15 mouse cellular contexts compared by ENCODE assay signal in the genomic region with DNA sequence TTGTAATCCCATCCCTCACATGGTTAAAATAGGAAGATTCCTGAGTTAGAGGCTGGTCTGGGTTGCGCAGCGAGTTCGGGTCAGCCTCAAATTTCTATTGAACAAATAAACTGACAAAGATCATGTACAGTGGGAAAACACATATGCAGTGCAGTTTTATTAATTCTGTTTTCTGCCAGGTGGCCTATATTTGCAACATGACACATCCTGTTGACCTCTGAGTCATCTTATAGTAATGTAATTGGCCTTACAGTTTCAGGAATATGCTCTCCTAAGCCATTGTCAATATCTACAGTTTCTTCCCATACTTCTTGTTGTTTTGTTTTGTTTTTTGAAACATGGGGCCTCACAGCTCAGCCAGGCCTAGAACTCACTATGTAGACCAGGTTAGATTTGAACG. TPM values are rescaled to one million over a fixed set of nuclear protein-coding genes. Genes with fewer than 3 reads are reported as not detected.
A peak's percentile ranks its signal among the peaks of the same experiment; 100 is the strongest.
DNase-seq lines count a peak whose midpoint lies in the region; ATAC-seq lines count a peak whose summit lies in the region.
"Had no signal": no experiment of that assay in that cellular context is flagged by ENCODE, and none has a peak within 500 bp of the region (broad histone marks: within the 10 kb centered on the region; RNA-seq: fewer than 3 reads in every experiment).

No protein-coding gene starts in this region.

- 0 out of 2 replicates have a peak overlapping the region, but pooled peaks have one; percentile 28 for H3K9ac ChIP-seq in heart, embryonic 13.5 days
- no peak overlapping the region for H3K9ac ChIP-seq in heart, embryonic 11.5 days (ENCODE audit: low read depth, low read length)
- H3K9ac ChIP-seq in liver, embryonic 12.5 days: no peak overlapping the region
- no peak overlapping the region for H3K9ac ChIP-seq in liver, embryonic 11.5 days (ENCODE audit: low read depth, low read length)
- H3K9ac ChIP-seq in liver, embryonic 16.5 days (ENCODE audit: low read depth, low read length): 0 out of 2 replicates have a peak overlapping the region, but pooled peaks have one; percentile 2
- H3K9ac ChIP-seq in forebrain, embryonic 11.5 days (ENCODE audit: low read length): no peak overlapping the region

- ATAC-seq in heart, embryonic 13.5 days (ENCODE audit: extremely low read depth, insufficient number of reproducible peaks, low FRiP score, low TSS enrichment): no peak
- no peak for ATAC-seq in heart, embryonic 11.5 days (replicated peaks; ENCODE audit: insufficient number of reproducible peaks, low FRiP score, low TSS enrichment)
- ATAC-seq in liver, embryonic 12.5 days: no peak
- ATAC-seq in liver, embryonic 11.5 days (replicated peaks; ENCODE audit: low FRiP score): no peak
- ATAC-seq in liver, embryonic 16.5 days (ENCODE audit: low read depth): no peak
- ATAC-seq in forebrain, embryonic 11.5 days (replicated peaks; ENCODE audit: low FRiP score): no peak
- ATAC-seq: CD4-positive, CD25-positive, alpha-beta regulatory T cell, adult 4 months; forebrain, embryonic 16.5 days had no signal

- H3K4me3 ChIP-seq in heart, embryonic 13.5 days: no peak overlapping the region
- H3K4me3 ChIP-seq in heart, embryonic 11.5 days (ENCODE audit: low read depth, low read length): no peak overlapping the region
- no peak overlapping the region for H3K4me3 ChIP-seq in liver, embryonic 12.5 days
- no peak overlapping the region for H3K4me3 ChIP-seq in liver, embryonic 11.5 days (ENCODE audit: low read depth, low read length)
- H3K4me3 ChIP-seq in liver, embryonic 16.5 days (ENCODE audit: low read depth, low read length): no peak overlapping the region
- no peak overlapping the region for H3K4me3 ChIP-seq in forebrain, embryonic 11.5 days (ENCODE audit: low read depth, low read length)
- H3K4me3 ChIP-seq: limb, embryonic 10.5 days had no signal

- H3K36me3 ChIP-seq in heart, embryonic 13.5 days: peaks cover 29% of the 10 kb centered on the region
- peaks cover 12% of the 10 kb centered on the region; the same call in 1 of the 2 replicates for H3K36me3 ChIP-seq in heart, embryonic 11.5 days (ENCODE audit: control insufficient read depth, insufficient read depth, low read length)
- peaks cover 20% of the 10 kb centered on the region for H3K36me3 ChIP-seq in liver, embryonic 12.5 days
- H3K36me3 ChIP-seq in liver, embryonic 11.5 days (ENCODE audit: control insufficient read depth, insufficient read depth, low read length): peaks cover 3% of the 10 kb centered on the region; the same call in 1 of the 2 replicates
- peaks cover 16% of the 10 kb centered on the region for H3K36me3 ChIP-seq in liver, embryonic 16.5 days (ENCODE audit: control insufficient read depth, insufficient read depth)
- H3K36me3 ChIP-seq in forebrain, embryonic 11.5 days (ENCODE audit: control insufficient read depth, insufficient read depth, low read length): peaks cover 2% of the 10 kb centered on the region; the same call in 1 of the 2 replicates

- no peaks in the 10 kb centered on the region for H3K9me3 ChIP-seq in heart, embryonic 13.5 days
- no peaks in the 10 kb centered on the region for H3K9me3 ChIP-seq in heart, embryonic 11.5 days (replicated peaks; ENCODE audit: control insufficient read depth, low read length)
- H3K9me3 ChIP-seq in liver, embryonic 12.5 days (replicated peaks): no peaks in the 10 kb centered on the region
- H3K9me3 ChIP-seq in liver, embryonic 11.5 days (ENCODE audit: control insufficient read depth, low read length): no peaks in the 10 kb centered on the region
- H3K9me3 ChIP-seq in liver, embryonic 16.5 days (replicated peaks; ENCODE audit: control insufficient read depth, low read length): no peaks in the 10 kb centered on the region
- H3K9me3 ChIP-seq in forebrain, embryonic 11.5 days (ENCODE audit: control insufficient read depth, low read length): no peaks in the 10 kb centered on the region
- H3K9me3 ChIP-seq: limb, embryonic 10.5 days had no signal

- H3K27ac ChIP-seq in heart, embryonic 13.5 days (replicated peaks): no peak overlapping the region
- H3K27ac ChIP-seq in heart, embryonic 11.5 days (ENCODE audit: low read depth, low read length): no peak overlapping the region
- no peak overlapping the region for H3K27ac ChIP-seq in liver, embryonic 12.5 days
- H3K27ac ChIP-seq in liver, embryonic 11.5 days (ENCODE audit: low read depth, low read length): no peak overlapping the region
- H3K27ac ChIP-seq in liver, embryonic 16.5 days (ENCODE audit: low read length): no peak overlapping the region
- no peak overlapping the region for H3K27ac ChIP-seq in forebrain, embryonic 11.5 days (ENCODE audit: low read depth, low read length)
- H3K27ac ChIP-seq: limb, embryonic 10.5 days; macrophage had no signal

- H3K27me3 ChIP-seq in heart, embryonic 13.5 days (replicated peaks): no peaks in the 10 kb centered on the region
- no peaks in the 10 kb centered on the region for H3K27me3 ChIP-seq in heart, embryonic 11.5 days (ENCODE audit: control insufficient read depth, insufficient read depth, low read length)
- peaks cover 11% of the 10 kb centered on the region; the same call in 1 of the 2 replicates for H3K27me3 ChIP-seq in liver, embryonic 12.5 days (replicated peaks)
- no peaks in the 10 kb centered on the region for H3K27me3 ChIP-seq in liver, embryonic 11.5 days (replicated peaks; ENCODE audit: control insufficient read depth, insufficient read depth, low read length)
- no peaks in the 10 kb centered on the region for H3K27me3 ChIP-seq in liver, embryonic 16.5 days (ENCODE audit: control insufficient read depth, insufficient read depth, low read depth, low read length)
- H3K27me3 ChIP-seq in forebrain, embryonic 11.5 days (ENCODE audit: control insufficient read depth, insufficient read depth, low read length): no peaks in the 10 kb centered on the region

- H3K4me1 ChIP-seq in heart, embryonic 13.5 days: peaks cover 17% of the 10 kb centered on the region
- H3K4me1 ChIP-seq in heart, embryonic 11.5 days (ENCODE audit: control insufficient read depth, insufficient read depth, low read length): peaks cover 3% of the 10 kb centered on the region; the same call in 1 of the 2 replicates
- H3K4me1 ChIP-seq in liver, embryonic 12.5 days: peaks cover 49% of the 10 kb centered on the region
- peaks cover 5% of the 10 kb centered on the region; the same call in 1 of the 2 replicates for H3K4me1 ChIP-seq in liver, embryonic 11.5 days (replicated peaks; ENCODE audit: control insufficient read depth, insufficient read depth, low read length)
- H3K4me1 ChIP-seq in liver, embryonic 16.5 days (ENCODE audit: control insufficient read depth, low read depth, low read length): peaks cover 27% of the 10 kb centered on the region
- no peaks in the 10 kb centered on the region for H3K4me1 ChIP-seq in forebrain, embryonic 11.5 days (replicated peaks; ENCODE audit: control insufficient read depth, insufficient read depth, low read length)

- 82% methylated on average over 4 of the region's 4 CpGs for WGBS in heart, embryonic 13.5 days
- WGBS in heart, embryonic 11.5 days (ENCODE audit: insufficient replicate concordance): 82% methylated on average over 4 of the region's 4 CpGs
- 87% methylated on average over 4 of the region's 4 CpGs for WGBS in liver, embryonic 12.5 days (ENCODE audit: insufficient replicate concordance)
- WGBS in liver, embryonic 11.5 days: 85% methylated on average over 4 of the region's 4 CpGs
- WGBS in liver, embryonic 16.5 days (ENCODE audit: insufficient replicate concordance): 76% methylated on average over 4 of the region's 4 CpGs
- WGBS in forebrain, embryonic 11.5 days: 87% methylated on average over 4 of the region's 4 CpGs

- DNase-seq in liver, embryonic 11.5 days (ENCODE audit: low spot score): no peak
- DNase-seq in MN1 (ENCODE audit: low spot score): peak; percentile 31
- no peak for DNase-seq in cerebellum, adult 8-10 months
- DNase-seq in forebrain, embryonic 11.5 days (ENCODE audit: low spot score): no peak
- DNase-seq: gastrocnemius, postnatal 10 days; kidney, postnatal 14 days; thymus, postnatal 36 days had no signal

- peak overlapping the region; percentile 27 for H3K4me2 ChIP-seq in heart, embryonic 13.5 days
- H3K4me2 ChIP-seq in heart, embryonic 11.5 days: no peak overlapping the region
- H3K4me2 ChIP-seq in liver, embryonic 12.5 days: peak overlapping the region; percentile 34; the same call in 1 of the 2 replicates
- no peak overlapping the region for H3K4me2 ChIP-seq in liver, embryonic 11.5 days
- H3K4me2 ChIP-seq in liver, embryonic 16.5 days (ENCODE audit: low read depth, low read length): peak overlapping the region; percentile 46
- H3K4me2 ChIP-seq in forebrain, embryonic 11.5 days (ENCODE audit: low read depth, low read length, severe bottlenecking): no peak overlapping the region

RNA-seq across cellular contexts. Expression of a gene that starts 3.1 kb away (rescaled TPM):
- 49.9 and 54.1 TPM in 2 replicates for polyA plus RNA-seq in heart, embryonic 13.5 days (2015; fragmentation: Nextera tagmentation; extraction: Ambion mirVana)
- polyA plus RNA-seq in heart, embryonic 11.5 days (2014; fragmentation: Nextera tagmentation; extraction: Ambion mirVana): 37.3 and 41.7 TPM in 2 replicates
- polyA plus RNA-seq in liver, embryonic 12.5 days (2016; fragmentation: Nextera tagmentation; extraction: Ambion mirVana): 28.6 and 30.8 TPM in 2 replicates
- 27.4 and 29.1 TPM in 2 replicates for polyA plus RNA-seq in liver, embryonic 11.5 days (2014; fragmentation: Nextera tagmentation; extraction: Ambion mirVana)
- polyA plus RNA-seq in liver, embryonic 16.5 days (2015; fragmentation: Nextera tagmentation; extraction: Ambion mirVana): 42.6 and 44.4 TPM in 2 replicates
- 16.1 and 16.2 TPM in 2 replicates for polyA plus RNA-seq in forebrain, embryonic 11.5 days (2014; fragmentation: Nextera tagmentation; extraction: Ambion mirVana)

Comparison
In these comparisons a context has a peak if more than half of its experiments do, and no peak if none do; other contexts are left out.
1. H3K4me2 ChIP-seq: peak in heart, embryonic 13.5 days (single experiment), liver, embryonic 12.5 days (single experiment) and liver, embryonic 16.5 days (single experiment); none in heart, embryonic 11.5 days (single experiment), liver, embryonic 11.5 days (single experiment) and forebrain, embryonic 11.5 days (single experiment).
2. H3K9ac ChIP-seq: peak in heart, embryonic 13.5 days (single experiment) and liver, embryonic 16.5 days (single experiment); none in heart, embryonic 11.5 days (single experiment), liver, embryonic 12.5 days (single experiment), liver, embryonic 11.5 days (single experiment) and forebrain, embryonic 11.5 days (single experiment).